Mouse (Mus musculus): ENCODE data around the gene D930048N14Rik. TPM values are rescaled to one million over a fixed set of nuclear protein-coding genes. Genes with fewer than 3 reads are reported as not detected.
"Not testable (repeated sequence)": the region's sequence is repeated elsewhere in the genome, so short reads cannot be mapped to it uniquely, and the experiment has no call there.

D930048N14Rik gene
- total RNA-seq (2022): under 1 TPM in 3 of 4 experiments, not detected in 1; 0.15 to 0.19 (median 0.19) TPM

- DNase-seq (ENCODE audit: low spot score in 2 of 2): no peak
Measured at GRCm38 (mm10) chr11:51650691-51651515, at the start of gene D930048N14Rik, which contains the start of gene N4bp3. Gene D930048N14Rik (plus strand): TSS chr11:51650954. Gene N4bp3 (minus strand): TSS chr11:51650842.

DNA sequence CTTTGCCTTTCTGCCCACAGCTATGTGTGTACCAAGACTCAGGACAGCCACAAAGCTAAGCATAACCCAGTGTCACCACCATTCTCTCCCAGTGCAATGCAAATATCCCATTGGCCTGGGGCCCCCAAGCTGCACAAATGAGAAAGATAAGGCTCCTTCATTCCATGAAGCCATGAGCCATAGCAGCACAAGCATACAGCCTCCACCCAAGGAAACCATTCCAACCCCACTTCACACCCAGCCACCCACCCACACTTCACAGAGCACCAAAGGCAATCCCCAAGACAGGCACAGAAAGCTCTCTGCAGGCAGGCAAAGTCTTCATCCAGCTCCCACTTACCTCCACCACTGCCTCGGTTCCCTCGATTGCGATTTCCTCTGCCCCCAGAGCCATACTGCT, 48.5 kb upstream of the D930048N14Rik start:
- no peak for DNase-seq (ENCODE audit: low spot score in 2 of 2)

DNA sequence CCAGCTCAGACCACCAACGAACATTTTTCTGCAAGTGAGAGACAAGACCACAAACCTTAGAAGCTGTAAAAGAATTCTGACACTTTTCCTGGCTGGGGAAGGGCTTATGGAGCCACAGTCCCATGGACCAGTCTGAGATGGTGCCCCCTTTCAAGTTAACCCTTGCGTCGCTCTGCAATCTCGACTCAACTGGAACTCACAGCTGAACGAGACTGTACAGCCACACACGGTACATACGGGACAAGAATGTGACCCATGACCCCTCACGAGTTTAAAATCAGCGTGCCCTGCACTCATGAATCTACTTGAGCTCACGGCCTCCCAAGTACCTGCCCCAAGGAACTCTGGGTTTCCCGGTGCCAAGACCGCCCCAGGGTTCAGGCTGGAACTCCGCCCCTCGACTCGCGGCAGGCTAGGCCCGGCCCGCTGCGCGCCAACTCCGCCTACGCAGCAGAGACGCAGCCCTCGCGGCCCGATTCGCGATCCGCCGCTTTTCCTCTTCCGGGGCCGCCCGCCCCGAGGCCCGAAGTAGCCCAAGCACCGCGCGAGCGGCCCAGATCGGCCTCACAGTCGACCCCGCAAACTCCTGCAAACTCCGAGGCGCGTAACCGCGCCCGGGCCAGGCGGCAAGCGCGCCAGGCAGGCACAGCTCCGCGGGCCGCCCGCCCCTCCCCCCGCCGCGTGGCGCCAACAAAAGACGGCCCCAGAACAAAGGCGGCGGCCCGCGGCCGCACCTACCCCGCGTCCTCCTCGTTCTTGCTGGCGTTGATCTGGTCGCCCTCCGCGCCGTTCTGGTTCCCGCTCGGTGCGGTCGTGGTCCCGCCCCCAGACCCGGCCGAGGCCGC, 44.9 kb upstream of the D930048N14Rik start:
- DNase-seq (ENCODE audit: low spot score in 2 of 2): peak; percentile 81 to 85

GRCm38 (mm10) chr11:51606447-51607095, 44.2 kb upstream of the D930048N14Rik start, which contains the start of gene Hnrnpab:
Gene Hnrnpab (minus strand): TSS chr11:51606847.
- peak; percentile 95 to 97 for DNase-seq (ENCODE audit: low spot score in 2 of 2)

DNA sequence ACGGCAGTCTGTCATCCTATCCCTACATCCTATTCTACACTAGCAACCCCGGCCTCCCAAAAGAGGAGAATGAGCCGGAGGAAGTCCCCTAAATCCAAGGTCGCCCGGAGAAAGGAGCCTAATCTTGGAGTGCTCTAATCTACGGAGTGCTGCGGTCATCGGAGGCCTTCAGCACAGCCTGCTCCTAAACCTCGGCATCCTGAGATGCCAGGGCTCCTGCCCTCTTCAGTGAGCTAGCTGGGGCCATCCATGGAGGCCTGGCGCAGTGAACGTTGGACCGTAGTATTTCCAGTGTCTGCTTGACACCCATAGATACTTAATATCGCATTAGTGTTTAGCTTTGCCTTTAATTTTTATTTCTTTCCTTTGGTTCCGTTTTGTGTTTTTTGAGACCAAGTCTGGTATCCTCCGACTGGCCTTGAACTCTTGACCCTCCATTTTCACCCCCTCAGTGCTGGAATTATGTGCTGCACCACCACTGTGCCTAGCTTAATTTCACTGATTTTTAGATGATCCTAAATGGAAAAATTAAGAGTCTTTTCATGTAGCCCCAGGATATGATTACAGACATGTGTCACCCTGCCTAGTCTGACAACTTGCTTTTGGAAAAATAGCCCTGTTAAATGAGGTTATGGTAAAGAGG, 43.5 kb upstream of the D930048N14Rik start:
- no peak for DNase-seq (ENCODE audit: low spot score in 2 of 2)

GRCm38 (mm10) chr11:51609266-51609909, 41.4 kb upstream of the D930048N14Rik start:
- no peak for DNase-seq (ENCODE audit: low spot score in 2 of 2)

DNA sequence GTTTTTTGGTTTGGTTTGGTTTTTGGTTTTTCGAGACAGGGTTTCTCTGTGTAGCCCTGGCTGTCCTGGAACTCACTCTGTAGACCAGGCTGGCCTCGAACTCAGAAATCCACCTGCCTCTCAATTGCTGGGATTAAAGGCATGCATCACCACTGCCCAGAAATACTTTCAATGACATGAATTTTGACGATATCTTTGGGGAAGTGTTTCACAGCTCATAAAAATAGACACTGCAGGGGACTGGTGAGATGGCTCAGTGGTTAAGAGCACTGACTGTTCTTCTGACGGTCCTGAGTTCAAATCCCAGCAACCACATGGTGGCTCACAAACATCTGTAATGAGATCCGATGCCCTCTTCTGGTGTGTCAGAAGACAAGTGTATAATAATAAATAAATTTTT, 40.8 kb upstream of the D930048N14Rik start:
- DNase-seq (ENCODE audit: low spot score in 2 of 2): not testable (repeated sequence)

- no peak for DNase-seq (ENCODE audit: low spot score in 2 of 2)
Measured at GRCm38 (mm10) chr11:51614256-51614655, 36.5 kb upstream of the D930048N14Rik start.

- no peak for DNase-seq (ENCODE audit: low spot score in 2 of 2)
Measured at GRCm38 (mm10) chr11:51615129-51615528, 35.6 kb upstream of the D930048N14Rik start.

- DNase-seq (ENCODE audit: low spot score in 2 of 2): peak; percentile 33 to 52
Measured at GRCm38 (mm10) chr11:51615601-51616000, 35.2 kb upstream of the D930048N14Rik start.

DNA sequence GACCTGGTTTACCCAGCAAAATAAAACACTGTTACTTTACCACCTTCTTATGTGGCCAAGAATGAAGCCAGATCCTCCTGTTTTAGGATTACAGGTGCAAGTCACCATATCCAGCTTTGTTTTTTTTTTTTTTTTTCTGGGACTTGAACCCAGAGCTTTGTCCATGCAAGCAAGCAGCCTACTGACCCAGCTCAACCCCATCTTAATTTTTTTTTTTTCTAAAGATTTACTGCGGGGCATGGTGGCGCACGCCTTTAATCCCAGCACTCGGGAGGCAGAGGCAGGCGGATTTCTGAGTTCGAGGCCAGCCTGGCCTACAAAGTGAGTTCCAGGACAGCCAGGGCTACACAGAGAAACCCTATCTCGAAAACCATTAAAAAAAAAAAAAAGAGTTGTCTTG, 34.6 kb upstream of the D930048N14Rik start:
- not testable (repeated sequence) for DNase-seq (ENCODE audit: low spot score in 2 of 2)

GRCm38 (mm10) chr11:51617693-51618092, 33.1 kb upstream of the D930048N14Rik start:
- DNase-seq (ENCODE audit: low spot score in 2 of 2): peak; percentile 34 to 55

GRCm38 (mm10) chr11:51618894-51619408, 31.8 kb upstream of the D930048N14Rik start:
- no peak for DNase-seq (ENCODE audit: low spot score in 2 of 2)

- DNase-seq (ENCODE audit: low spot score in 2 of 2): peak; percentile 97 to 98
Measured at GRCm38 (mm10) chr11:51619409-51620060, 31.2 kb upstream of the D930048N14Rik start, which contains the start of gene Nhp2. Gene Nhp2 (plus strand): TSS chr11:51619735.

- DNase-seq (ENCODE audit: low spot score in 2 of 2): no peak
Measured at GRCm38 (mm10) chr11:51620084-51620483, 30.7 kb upstream of the D930048N14Rik start.

DNA sequence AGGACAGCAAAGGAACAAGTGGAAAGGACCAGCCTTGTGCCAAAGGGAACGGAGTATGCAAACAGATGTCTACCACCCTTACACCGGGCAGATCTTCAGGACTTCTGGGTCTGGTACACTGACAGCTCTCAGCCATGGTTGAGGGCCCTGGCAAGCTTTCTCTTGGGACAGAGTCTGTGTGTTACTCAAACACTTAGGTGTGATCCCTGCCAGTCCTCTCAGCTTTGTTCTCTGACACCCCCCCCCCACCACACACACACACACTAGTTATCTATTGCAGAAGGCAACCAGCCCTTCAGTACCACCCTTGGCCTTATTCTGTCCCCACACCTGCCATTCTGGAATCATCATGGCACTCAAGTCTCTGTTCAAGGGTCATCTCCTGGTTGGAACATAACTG, 29.0 kb upstream of the D930048N14Rik start:
- no peak for DNase-seq (ENCODE audit: low spot score in 2 of 2)

GRCm38 (mm10) chr11:51622971-51623491, 27.7 kb upstream of the D930048N14Rik start:
- DNase-seq (ENCODE audit: low spot score in 2 of 2): no peak

- DNase-seq (ENCODE audit: low spot score in 2 of 2): no peak
Measured at GRCm38 (mm10) chr11:51625187-51625820, 25.4 kb upstream of the D930048N14Rik start.

DNA sequence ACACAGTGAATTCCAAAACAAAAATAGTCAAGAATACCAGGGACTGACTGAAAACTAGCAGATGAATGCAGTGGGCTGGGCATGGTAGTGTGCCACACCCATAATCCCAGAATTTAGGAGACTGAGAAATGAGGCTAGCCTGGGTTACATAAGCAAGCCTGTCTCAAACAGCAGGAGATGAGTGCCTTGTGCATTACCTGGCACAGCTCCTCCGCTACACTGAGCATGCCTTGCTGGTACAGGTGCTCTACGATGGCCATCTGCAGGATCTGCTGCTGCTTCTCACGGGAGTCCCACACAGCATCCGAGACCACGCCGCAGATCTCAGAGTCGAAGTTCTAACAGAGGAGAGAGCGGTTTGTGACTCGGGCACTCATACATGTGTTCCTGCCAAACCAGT, 23.3 kb upstream of the D930048N14Rik start:
- DNase-seq (ENCODE audit: low spot score in 2 of 2): no peak

All from gastrocnemius, adult 8-10 months (tissue).